Mouse (Mus musculus): ENCODE results near the gene Kctd21.

DNA sequence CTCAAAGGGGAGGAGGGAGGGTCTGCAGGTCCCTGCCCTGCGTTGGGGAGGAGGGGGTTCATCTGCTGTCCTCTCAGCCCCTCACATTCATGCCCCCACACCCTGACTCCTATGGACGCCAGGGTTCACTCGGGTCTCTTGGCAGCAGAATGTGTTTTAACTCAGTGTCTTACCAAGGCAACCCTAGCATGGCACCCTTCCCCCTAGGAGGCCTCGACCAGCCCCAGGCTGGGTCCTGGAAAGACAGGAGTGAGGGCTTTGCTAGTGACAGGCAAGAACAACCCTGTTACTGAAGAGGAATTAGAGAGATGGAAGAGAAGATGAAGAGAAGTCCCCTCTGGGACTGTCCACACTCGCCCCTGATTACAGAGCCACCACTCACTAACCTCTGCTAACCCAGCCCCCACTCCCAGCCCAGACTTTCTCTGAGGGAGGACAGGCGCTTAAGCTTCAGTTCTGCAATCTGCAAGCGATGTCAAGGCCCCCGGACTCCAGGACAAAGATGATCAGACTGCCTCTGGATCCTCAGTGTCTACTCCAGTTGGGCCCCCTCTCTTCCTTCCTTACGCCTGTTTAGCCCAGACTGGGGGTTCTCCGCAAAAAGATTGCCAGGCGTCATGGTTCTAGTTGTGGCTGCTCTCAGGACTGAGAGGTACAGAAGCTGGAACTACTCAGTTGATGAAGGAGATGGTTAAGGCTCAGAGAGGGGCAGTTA lies 1.0 kb upstream of the Kctd21 start:
- TF ChIP-seq CTCF (IDR thresholded peaks at IDR 0.05; ENCODE audit: extremely low read depth, insufficient read length, insufficient replicate concordance, low read depth, low read length) = no peak
- TF ChIP-seq POLR2A (IDR thresholded peaks at IDR 0.05; ENCODE audit: low read depth, low read length) = no peak

All from small intestine, adult 2 months (tissue).